Mouse (Mus musculus) common myeloid progenitor, adult 5-6 weeks (primary cell): ENCODE measurements around the gene Rps6kb2. TPM values are rescaled to one million over a fixed set of nuclear protein-coding genes. Genes with fewer than 3 reads are reported as not detected.

Source experiments
- total RNA-seq: library from RNA; stranded (forward); fragments of 200-1000, 187-1606 nt; gene quantifications from 2 replicates; pipeline ENCODE4 v1.2.3, GENCODE M21; 2017

Rps6kb2 gene
- total RNA-seq, 1 experiment from 2014 or later = 16.4 TPM

Other genes with a start within 250 kb of the Rps6kb2 start
- gene Aldh3b1, start 233.5 kb downstream of the Rps6kb2 start, total RNA-seq = 1.6 and 3.2 TPM in 2 replicates
- gene Unc93b1, start 228.2 kb downstream of the Rps6kb2 start, total RNA-seq = 83.0 and 99.7 TPM in 2 replicates
- gene Aldh3b3, start 204.7 kb downstream of the Rps6kb2 start, total RNA-seq = 0.41 TPM in 1 of 2 replicates, not detected in the other
- 0.59 TPM in 1 of 2 replicates, not detected in the other for gene Aldh3b2, start 191.0 kb downstream of the Rps6kb2 start, total RNA-seq
- 2.1 and 5.4 TPM in 2 replicates for gene Acy3, start 176.8 kb downstream of the Rps6kb2 start, total RNA-seq
- not detected in 2 replicates for gene Tbx10, start 170.6 kb downstream of the Rps6kb2 start, total RNA-seq
- 7.9 and 22.1 TPM in 2 replicates for gene Nudt8, start 162.8 kb downstream of the Rps6kb2 start, total RNA-seq
- 0.10 and 1.4 TPM in 2 replicates for gene Gm49405, start 162.7 kb downstream of the Rps6kb2 start, total RNA-seq
- gene Doc2g, start 160.0 kb downstream of the Rps6kb2 start, total RNA-seq = 0.41 and 3.6 TPM in 2 replicates
- gene Ndufv1, start 150.5 kb downstream of the Rps6kb2 start, total RNA-seq = 199 and 200 TPM in 2 replicates
- 82.5 and 95.6 TPM in 2 replicates for gene Gstp1, start 125.4 kb downstream of the Rps6kb2 start, total RNA-seq
- 0.69 and 8.6 TPM in 2 replicates for gene Gstp2, start 117.3 kb downstream of the Rps6kb2 start, total RNA-seq
- 8.7 and 10.7 TPM in 2 replicates for gene Gstp3, start 103.8 kb downstream of the Rps6kb2 start, total RNA-seq
- gene Cabp2, start 81.8 kb downstream of the Rps6kb2 start, total RNA-seq = not detected in 2 replicates
- gene Cdk2ap2, start 66.2 kb downstream of the Rps6kb2 start, total RNA-seq = 20.3 and 22.3 TPM in 2 replicates
- gene Pitpnm1, start 63.4 kb downstream of the Rps6kb2 start, total RNA-seq = 8.6 and 9.0 TPM in 2 replicates
- 20.6 and 55.9 TPM in 2 replicates for gene Aip, start 37.5 kb downstream of the Rps6kb2 start, total RNA-seq
- gene Gpr152, start 23.6 kb downstream of the Rps6kb2 start, total RNA-seq = not detected in 2 replicates
- not detected in 2 replicates for gene Cabp4, start 19.3 kb downstream of the Rps6kb2 start, total RNA-seq
- gene Coro1b, start 14.7 kb downstream of the Rps6kb2 start, total RNA-seq = 90.1 and 104 TPM in 2 replicates
- gene Ptprcap, start 9.8 kb downstream of the Rps6kb2 start, total RNA-seq = 140 and 184 TPM in 2 replicates
- 3.4 and 3.5 TPM in 2 replicates for gene Carns1, start 12.1 kb upstream of the Rps6kb2 start, total RNA-seq
- 25.8 and 34.7 TPM in 2 replicates for gene Tbc1d10c, start 27.9 kb upstream of the Rps6kb2 start, total RNA-seq
- 450 and 486 TPM in 2 replicates for gene Ppp1ca, start 28.7 kb upstream of the Rps6kb2 start, total RNA-seq
- gene Rad9a, start 38.3 kb upstream of the Rps6kb2 start, total RNA-seq = 10.7 and 20.5 TPM in 2 replicates
- gene Clcf1, start 50.9 kb upstream of the Rps6kb2 start, total RNA-seq = 2.0 and 5.0 TPM in 2 replicates
- not detected in 2 replicates for gene AC109138.7, start 51.0 kb upstream of the Rps6kb2 start, total RNA-seq
- 64.3 and 74.0 TPM in 2 replicates for gene Pold4, start 68.5 kb upstream of the Rps6kb2 start, total RNA-seq
- 13.6 and 22.7 TPM in 2 replicates for gene Ssh3, start 105.8 kb upstream of the Rps6kb2 start, total RNA-seq
- 0.58 and 3.7 TPM in 2 replicates for gene Ankrd13d, start 119.8 kb upstream of the Rps6kb2 start, total RNA-seq
- gene Grk2, start 142.9 kb upstream of the Rps6kb2 start, total RNA-seq = 186 and 204 TPM in 2 replicates
- 73.3 and 90.3 TPM in 2 replicates for gene Kdm2a, start 234.9 kb upstream of the Rps6kb2 start, total RNA-seq